Mouse (Mus musculus) left cerebral cortex, adult 2 months (tissue): ENCODE measurements around the gene Gsta1. TPM values are rescaled to one million over a fixed set of nuclear protein-coding genes. Genes with fewer than 3 reads are reported as not detected.
"Not testable (repeated sequence)": the region's sequence is repeated elsewhere in the genome, so short reads cannot be mapped to it uniquely, and the experiment has no call there.

Source experiments
- DNase-seq, 2 experiments: peaks; one replicate each; pipeline ENCODE4 v3.0.0; 2021 to 2022; ENCODE audit warnings: low spot score in 2 of 2, mixed read lengths in 1 of 2; ENCODE audit errors: extremely low spot score in 1 of 2
- H3K27ac ChIP-seq: fragments of 200-600 bp; 2 replicates; pipeline ENCODE4 v1.8.1; 2022
- H3K4me3 ChIP-seq: fragments of 200-600 bp; 2 replicates; pipeline ENCODE4 v1.8.1; 2022
- CTCF ChIP-seq: fragments of 200-600 bp; IDR thresholded peaks from 2 replicates; pipeline ENCODE4 v1.8.1; 2022; ENCODE audit warnings: antibody characterized with exemption, mild to moderate bottlenecking, moderate library complexity
- intact Hi-C: fragments of 180-260 bp; cut with DNase I; formaldehyde crosslinking; loops from one replicate; pipeline ENCODE4 v1.15.1; 2025
- total RNA-seq, 2 experiments: library from RNA; stranded (reverse); gene quantifications; 2 replicates each; pipeline ENCODE4 v1.2.3; 2021

Gene Gsta1
- total RNA-seq, 2 experiments from 2014 or later, result not detected

- Histone ChIP-seq H3K4me3 (no peak overlapping the region), H3K27ac (no peak overlapping the region)
- TF ChIP-seq CTCF, result no peak
- intact Hi-C loops, result no loop called here
- no peak for DNase-seq
These were observed 19.6 kb upstream of the Gsta1 start for GRCm38 (mm10) chr9:78210821-78211220.

- Histone ChIP-seq H3K4me3 (no peak overlapping the region), H3K27ac (no peak overlapping the region)
- TF ChIP-seq CTCF, result no peak
- intact Hi-C loops, result no loop called here
- DNase-seq, result no peak
These were observed 18.9 kb upstream of the Gsta1 start for GRCm38 (mm10) chr9:78211521-78211920.

GRCm38 (mm10) chr9:78212341-78213049 lies 18.0 kb upstream of the Gsta1 start:
- H3K27ac ChIP-seq, result no peak overlapping the region

GRCm38 (mm10) chr9:78217074-78217473 lies 13.4 kb upstream of the Gsta1 start:
- TF ChIP-seq CTCF, result no peak
- DNase-seq, result no peak
- intact Hi-C loops, result no loop called here
- Histone ChIP-seq H3K4me3 (no peak overlapping the region), H3K27ac (no peak overlapping the region)

More at GRCm38 (mm10) chr9:78212341-78213049, 18.0 kb upstream of the Gsta1 start:
- H3K4me3 ChIP-seq, result no peak overlapping the region
- no peak for DNase-seq
- intact Hi-C loops, result no loop called here
- TF ChIP-seq CTCF, result no peak

GRCm38 (mm10) chr9:78222616-78223015 lies 7.8 kb upstream of the Gsta1 start:
- no peak for TF ChIP-seq CTCF
- intact Hi-C loops, result no loop called here
- Histone ChIP-seq H3K27ac (no peak overlapping the region), H3K4me3 (no peak overlapping the region)
- no peak for DNase-seq

GRCm38 (mm10) chr9:78223221-78223902 lies 7.1 kb upstream of the Gsta1 start:
- intact Hi-C loops, result no loop called here
- DNase-seq, result no peak
- no peak overlapping the region for H3K27ac ChIP-seq
- no peak overlapping the region for H3K4me3 ChIP-seq
- TF ChIP-seq CTCF, result no peak

GRCm38 (mm10) chr9:78224418-78224817 lies 6.0 kb upstream of the Gsta1 start:
- no peak for TF ChIP-seq CTCF
- Histone ChIP-seq H3K4me3 (no peak overlapping the region), H3K27ac (no peak overlapping the region)
- no peak for DNase-seq
- intact Hi-C loops, result no loop called here

GRCm38 (mm10) chr9:78225304-78225703 lies 5.2 kb upstream of the Gsta1 start:
- no peak overlapping the region for H3K4me3 ChIP-seq
- intact Hi-C loops, result no loop called here
- DNase-seq, result no peak
- no peak for TF ChIP-seq CTCF
- no peak overlapping the region for H3K27ac ChIP-seq

- no peak for TF ChIP-seq CTCF
- intact Hi-C loops, result no loop called here
- Histone ChIP-seq H3K27ac (no peak overlapping the region), H3K4me3 (no peak overlapping the region)
- DNase-seq, result no peak
These were observed 2.3 kb upstream of the Gsta1 start for GRCm38 (mm10) chr9:78228122-78228521.

GRCm38 (mm10) chr9:78229658-78230057 lies 798 bp upstream of the Gsta1 start:
- DNase-seq, H3K4me3 ChIP-seq, intact Hi-C loops, H3K27ac ChIP-seq: not testable (repeated sequence)

GRCm38 (mm10) chr9:78233121-78233695 lies 2.8 kb downstream of the Gsta1 start:
- DNase-seq, H3K4me3 ChIP-seq, H3K27ac ChIP-seq, intact Hi-C loops: not testable (repeated sequence)

- H3K27ac ChIP-seq, H3K4me3 ChIP-seq, DNase-seq, intact Hi-C loops: not testable (repeated sequence)
These were observed 25.4 kb downstream of the Gsta1 start for GRCm38 (mm10) chr9:78255683-78256470.

GRCm38 (mm10) chr9:78256914-78257313 lies 26.5 kb downstream of the Gsta1 start, which contains the start of gene Gm3776:
Gene Gm3776 (plus strand): TSS chr9:78257129.
- intact Hi-C loops, H3K4me3 ChIP-seq, H3K27ac ChIP-seq, DNase-seq: not testable (repeated sequence)
